Mouse (Mus musculus) cortical plate, adult 2 months (tissue): ENCODE measurements around the gene Rai2.

Source experiments
- CTCF ChIP-seq: fragments of 200-500 bp; IDR thresholded peaks from 2 replicates; pipeline ENCODE4 v1.5.1; 2011; ENCODE audit warnings: mild to moderate bottlenecking, control low read depth, low read length; ENCODE audit not compliant: insufficient read depth; ENCODE audit errors: extremely low read depth
- POLR2A ChIP-seq: fragments of 200-500 bp; IDR thresholded peaks from 2 replicates; pipeline ENCODE4 v1.6.1; 2011; ENCODE audit warnings: mild to moderate bottlenecking, low read length, control low read depth; ENCODE audit not compliant: insufficient read depth; ENCODE audit errors: extremely low read depth

GRCm38 (mm10) chrX:161790182-161790581 lies 73.3 kb downstream of the Rai2 start:
- TF ChIP-seq CTCF (peak; percentile 60), POLR2A (no peak)
